Mouse (Mus musculus) layer of hippocampus, adult 18-20 months (tissue): ENCODE results near the gene 4930438A08Rik. TPM values are rescaled to one million over a fixed set of nuclear protein-coding genes. Genes with fewer than 3 reads are reported as not detected.
"Not testable (repeated sequence)": the region's sequence is repeated elsewhere in the genome, so short reads cannot be mapped to it uniquely, and the experiment has no call there.

Experiments
- DNase-seq, 2 experiments: peaks; one replicate each; pipeline ENCODE4 v3.0.0; 2022; ENCODE audit warnings: low spot score in 2 of 2
- total RNA-seq, 2 experiments: library from RNA; stranded (reverse); gene quantifications; 2 replicates each; pipeline ENCODE4 v1.2.3; 2021

4930438A08Rik gene
- total RNA-seq, 2 experiments from 2014 or later = not detected

DNA sequence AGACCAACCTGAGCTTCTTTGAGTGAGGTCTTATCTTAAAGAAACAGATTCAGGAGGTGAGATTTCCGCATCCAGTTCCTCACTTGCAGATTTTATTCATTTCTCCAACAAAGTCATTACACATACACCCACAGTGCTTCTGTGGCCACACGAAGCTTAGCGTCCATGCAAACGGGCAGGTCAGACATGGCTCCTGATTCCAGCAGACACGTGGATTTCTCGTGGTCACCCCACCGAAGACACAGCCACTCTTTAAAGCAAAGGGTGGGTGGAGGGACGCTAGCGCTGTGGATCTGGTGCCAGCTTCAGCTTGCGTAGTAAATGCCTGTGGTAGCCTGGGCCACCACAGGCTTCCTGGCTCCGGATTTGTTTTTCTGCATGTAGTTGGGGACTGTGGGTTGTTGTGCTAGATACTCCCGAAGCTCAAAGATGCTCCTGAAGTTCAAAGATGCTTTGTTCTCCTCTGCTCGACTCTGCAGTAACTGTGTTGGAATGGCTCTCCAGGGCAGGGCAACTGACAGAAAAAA, 7.4 kb downstream of the 4930438A08Rik start:
- no peak for DNase-seq

DNA sequence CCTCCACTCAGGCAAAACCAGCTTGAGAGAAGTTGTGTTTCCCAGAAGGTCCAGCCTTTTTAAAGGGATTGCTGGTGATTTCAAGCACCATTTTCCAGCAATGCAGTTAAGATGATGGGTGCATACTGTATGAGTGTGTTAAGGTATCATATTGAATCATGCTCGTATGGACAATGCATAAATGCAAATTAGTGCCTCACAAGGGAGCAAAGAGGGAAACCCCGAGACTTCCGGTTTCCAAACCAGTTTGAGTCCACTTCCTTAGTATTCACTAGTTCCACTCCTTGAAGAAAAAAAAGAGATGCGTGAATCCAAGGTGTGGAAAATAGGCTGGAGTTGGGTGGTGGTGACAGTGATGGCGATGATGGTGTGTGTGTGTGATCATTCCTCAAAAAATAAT, 7.9 kb downstream of the 4930438A08Rik start:
- no peak for DNase-seq

DNA sequence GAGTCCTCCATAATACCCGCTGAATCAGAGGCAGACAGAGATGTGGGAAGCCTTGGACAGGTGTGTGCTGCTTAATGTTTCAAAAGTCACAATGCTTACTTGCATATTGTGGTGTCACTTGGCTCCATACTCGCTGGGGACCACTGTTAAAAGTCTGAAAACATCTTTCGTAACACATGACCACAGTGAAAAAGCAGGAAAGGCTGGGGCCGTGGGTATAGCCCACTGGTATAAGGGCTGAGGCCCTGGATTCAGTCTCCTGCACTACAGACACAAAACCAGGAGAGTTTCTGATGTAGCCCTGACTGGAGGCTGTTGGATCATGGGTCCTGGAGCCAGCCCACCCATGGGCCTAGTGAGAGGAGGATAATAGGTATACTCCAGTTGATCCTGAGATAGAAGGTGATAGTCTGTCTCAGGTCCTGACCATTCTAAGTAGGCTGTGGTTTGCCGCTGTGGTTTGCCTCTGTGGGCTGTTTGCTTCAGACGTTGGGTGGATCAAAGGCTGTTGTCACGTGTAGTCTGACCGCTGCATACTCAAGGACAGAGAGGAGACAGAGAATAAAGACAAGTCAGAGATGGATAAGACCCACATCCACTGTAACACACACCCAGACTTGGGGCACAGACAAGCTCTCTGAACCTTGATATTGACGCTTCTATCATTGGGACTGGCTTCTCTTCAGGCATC, 15.5 kb downstream of the 4930438A08Rik start:
- DNase-seq = no peak

DNA sequence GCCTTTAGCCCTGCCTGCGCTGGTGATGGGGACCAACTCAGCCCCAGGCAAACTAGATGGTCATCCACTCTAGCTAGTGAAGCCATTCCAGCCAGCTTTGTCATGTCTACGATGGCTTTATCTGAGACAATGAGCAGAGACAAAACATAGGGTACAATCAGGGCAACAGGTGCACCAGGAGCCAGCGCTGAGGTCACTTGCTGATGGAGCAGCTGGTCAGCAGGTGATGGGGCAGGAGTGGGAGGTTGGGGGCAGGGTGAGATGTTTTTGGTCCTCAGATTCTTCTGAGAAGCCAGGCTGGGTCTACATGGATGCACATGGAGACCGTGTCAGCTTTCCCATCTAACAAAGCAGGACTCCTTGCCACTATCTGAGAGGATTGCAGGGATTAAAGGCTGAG, 16.2 kb downstream of the 4930438A08Rik start:
- no peak for DNase-seq

DNA sequence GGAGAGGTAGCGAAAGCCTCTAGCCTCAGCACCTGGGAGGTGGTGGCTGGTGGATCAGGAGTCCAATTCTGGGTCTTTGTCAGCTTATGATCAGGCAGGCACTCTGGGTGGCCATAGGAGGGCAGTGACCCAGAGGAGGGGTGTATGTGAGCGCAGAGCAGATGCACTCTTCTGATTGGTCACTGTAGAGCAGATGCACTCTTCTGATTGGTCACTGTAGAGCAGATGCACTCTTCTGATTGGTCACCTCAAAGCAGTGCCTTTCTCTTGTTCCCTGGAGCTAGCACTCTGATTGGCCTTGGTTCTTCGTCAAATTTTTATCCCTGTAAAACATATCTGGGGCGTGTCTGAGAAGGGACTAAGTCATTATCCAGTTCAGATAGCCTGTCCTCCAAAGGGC, 18.2 kb downstream of the 4930438A08Rik start:
- DNase-seq = no peak

DNA sequence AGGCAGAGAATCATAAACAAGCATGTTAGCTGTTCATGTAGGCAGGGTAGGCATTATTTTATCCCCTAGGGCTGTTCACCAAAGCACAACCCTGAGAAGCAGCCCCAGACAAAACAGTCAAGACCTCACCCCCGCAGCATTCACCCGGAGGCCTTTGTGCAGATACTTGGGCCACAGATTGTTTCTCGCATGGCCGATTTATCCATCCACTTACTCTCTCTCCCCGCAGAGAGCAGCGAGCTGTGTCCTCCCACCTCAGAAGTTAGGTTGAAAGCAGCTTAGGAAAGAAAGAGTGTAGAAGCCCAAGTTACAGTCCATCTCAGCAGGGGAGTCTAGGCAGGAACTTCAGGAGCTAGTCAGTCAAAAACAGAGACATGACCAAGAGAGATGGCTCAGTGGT, 22.8 kb downstream of the 4930438A08Rik start:
- no peak for DNase-seq

DNA sequence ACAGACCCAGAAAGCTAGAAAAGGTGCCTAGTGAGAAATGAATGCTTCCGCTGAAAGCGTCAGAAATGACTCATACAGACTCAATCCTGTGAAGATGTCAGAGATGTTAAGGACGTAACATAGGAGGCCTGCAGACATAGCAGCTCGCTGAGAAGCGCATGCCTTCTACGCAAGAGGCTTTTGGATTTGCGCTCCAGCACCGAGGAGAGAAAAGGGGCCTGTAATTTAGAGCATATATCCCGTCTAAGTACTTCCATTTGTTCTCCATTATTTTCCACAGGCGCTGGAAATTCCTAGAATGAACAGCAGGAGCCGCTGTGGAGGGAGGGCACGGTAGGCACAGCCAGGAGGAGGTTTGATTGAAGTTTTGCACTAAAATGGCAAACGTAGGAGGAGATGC, 26.5 kb downstream of the 4930438A08Rik start:
- peak; percentile 66 to 84 for DNase-seq

DNA sequence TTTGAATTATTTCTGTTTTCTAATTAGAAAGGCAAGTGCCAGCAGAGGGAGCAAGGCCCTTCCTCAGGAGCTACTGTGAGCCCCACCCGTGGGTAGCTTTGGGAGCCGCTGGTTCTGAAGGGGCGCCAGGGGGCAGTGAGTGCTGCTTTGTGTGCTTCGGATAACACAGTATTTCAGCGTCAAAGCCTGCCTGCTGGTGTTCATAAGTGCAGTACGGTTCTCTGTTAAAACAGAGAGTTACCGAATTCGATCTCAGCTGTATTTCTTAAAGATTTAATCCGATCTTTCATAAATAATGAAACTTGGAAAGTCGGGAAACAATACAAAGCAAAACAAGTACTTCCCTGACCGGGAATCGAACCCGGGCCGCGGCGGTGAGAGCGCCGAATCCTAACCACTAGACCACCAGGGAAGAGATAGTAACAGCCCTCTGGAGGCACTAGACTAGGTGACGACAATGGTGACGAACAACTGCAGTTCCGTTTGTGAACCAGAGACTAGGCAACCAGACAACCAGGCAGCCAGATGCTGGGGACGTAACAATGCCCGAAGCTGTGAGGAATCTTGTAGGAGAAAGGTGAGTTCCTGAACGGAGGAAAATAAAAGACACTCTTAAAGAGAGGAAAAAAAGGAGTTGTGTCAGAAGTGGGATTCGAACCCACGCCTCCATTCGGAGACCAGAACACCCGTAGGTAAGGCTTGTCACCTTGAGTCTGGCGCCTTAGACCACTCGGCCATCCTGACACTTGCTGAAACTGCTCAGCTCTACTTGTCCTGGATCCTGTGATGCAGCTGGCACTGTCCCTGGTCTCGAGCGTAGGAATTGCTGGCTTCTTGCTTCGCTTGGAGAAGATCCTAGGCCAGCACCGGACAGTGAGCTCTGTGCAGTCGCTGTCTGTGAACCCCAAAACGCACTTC, 27.5 kb downstream of the 4930438A08Rik start:
- peak; percentile 98 to 100 for DNase-seq

DNA sequence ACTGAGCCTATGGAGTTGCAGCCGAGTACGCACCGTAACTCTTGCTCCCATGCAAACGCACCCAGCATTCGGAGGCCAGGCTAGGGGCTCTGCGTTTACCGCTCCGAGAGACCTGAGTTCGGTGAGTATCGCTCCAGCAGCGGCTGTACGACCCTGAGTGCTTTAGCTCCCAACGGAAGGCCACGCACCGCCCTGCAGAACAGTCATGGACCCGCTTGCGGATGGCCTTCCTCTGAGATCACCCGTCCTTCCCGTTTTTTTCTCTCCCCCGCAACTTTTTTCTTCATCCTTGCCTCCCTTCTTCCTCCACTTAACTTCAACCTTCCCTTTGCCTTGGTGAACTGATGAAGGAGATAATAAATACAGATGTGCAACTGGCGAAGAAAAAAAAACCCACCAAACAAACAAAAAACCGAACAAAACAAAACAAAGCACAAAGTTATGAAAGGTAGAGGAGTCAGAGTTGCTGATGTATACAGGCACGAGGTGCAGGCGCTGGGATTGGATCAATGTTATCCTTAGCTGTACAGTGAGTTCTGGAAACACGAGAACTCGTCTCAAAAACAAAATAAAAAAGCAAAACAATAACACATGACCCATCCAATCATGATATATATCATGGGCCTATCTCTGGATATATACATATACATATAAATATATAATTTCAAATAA, 28.3 kb downstream of the 4930438A08Rik start:
- no peak for DNase-seq

DNA sequence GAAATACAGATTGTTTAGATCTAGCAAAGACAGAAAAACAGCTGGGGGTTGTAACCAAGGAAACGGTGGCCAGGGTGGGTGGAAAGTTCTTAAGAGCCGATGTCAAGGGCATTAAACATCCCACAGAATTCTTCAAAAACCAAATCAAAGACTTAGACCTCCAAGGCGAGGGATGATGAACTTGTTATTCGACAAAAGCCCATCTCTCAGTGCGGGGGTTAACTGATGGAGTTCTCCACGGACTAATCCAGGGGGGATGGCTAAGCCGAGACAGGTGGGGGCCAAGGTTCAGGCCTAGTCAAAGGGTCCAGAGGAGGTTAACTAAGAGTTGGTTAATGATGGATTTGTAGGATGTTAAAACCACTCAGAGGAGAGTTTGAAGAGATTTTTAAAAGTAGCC, 29.0 kb downstream of the 4930438A08Rik start:
- DNase-seq = no peak

DNA sequence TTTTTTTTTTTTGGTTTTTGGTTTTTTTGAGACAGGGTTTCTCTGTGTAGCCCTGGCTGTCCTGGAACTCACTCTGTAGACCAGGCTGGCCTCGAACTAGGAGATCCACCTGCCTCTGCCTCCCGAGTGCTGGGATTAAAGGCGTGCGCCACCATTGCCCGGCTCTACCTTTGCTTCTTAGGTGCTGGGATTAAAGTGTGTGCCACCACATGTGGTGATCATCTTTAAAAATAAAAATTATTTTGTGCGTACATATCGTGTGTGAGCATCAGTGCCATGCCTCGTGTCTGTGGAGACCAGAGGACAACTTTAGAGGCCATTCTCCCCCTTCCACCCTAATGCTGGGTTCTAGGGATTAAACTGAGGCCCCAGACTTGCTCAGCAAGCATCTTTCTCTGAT, 30.7 kb downstream of the 4930438A08Rik start:
- DNase-seq = not testable (repeated sequence)

DNA sequence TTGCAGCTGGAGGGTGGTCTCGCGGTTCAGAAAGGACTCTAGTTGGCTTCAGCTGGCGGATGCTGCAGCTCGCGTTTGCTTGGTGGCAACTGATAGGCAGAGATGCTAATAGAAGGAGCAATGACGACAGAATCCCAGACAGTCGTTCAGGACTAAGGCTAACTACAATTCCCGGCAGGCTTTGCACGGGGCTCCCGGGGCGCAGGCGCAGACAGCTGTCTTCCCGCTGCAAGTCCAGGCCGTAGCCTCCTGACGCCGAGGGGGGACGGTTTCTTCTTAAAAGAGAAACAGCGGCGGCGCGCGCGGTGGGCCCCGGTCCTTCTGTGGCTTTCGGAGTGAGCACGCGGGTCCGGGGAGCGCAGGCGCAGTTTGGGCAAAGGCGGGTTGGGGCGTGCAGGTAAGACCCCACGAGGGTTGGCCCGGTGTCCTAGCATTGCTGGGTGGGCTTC, 32.3 kb downstream of the 4930438A08Rik start, which contains the start of gene Zfp692:
Gene Zfp692, plus strand, starts transcription at position 210 of the 449 bp plus-strand sequence.
- peak; percentile 96 to 98 for DNase-seq

DNA sequence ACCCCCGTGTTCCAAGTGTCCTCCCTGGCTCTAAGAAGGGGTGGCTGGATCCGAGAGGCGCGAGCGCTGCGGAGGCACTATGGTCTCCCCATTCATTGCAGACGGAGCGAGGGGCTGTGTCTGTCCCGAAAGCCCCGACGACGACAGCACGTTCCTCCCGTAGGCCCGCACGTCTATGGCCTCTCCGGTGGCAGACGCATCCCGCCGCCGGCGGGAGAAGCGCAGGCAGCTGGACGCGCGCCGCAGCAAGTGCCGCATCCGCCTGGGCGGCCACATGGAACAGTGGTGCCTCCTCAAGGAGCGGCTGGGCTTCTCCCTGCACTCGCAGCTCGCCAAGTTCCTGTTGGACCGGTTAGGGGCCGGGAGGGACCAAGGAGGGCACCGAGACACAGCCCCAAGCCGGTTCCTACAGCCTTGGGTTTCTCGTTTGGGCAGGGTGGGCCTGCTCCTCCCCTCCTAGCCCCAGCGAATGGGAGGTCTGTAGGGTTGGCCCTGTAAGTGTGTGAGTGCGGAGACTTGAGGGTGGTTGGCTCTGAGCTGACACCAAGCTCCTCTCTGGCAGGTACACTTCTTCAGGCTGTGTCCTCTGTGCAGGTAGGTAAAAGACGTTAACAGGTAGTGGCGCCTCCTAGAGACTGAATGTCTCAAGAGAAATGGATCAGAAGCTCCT, 32.9 kb downstream of the 4930438A08Rik start:
- DNase-seq = peak; percentile 37 to 39

DNA sequence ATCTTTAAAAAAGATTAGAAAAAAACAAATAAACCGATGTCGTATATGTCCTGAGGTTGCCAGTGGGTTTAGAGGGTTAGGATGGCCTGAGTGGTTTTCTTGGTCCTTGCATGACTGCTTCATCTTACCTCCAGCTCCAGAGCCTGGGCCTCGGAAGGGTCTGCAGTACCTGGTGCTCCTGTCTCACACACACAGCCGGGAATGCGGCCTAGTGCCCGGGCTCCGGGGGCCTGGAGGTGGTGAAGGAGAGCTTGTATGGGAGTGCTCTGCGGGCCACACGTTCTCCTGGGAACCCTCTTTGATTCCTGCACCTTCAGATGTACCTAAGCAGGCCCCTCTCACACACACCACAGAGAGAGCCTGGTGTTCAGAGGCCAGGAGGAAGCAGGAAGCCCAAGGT, 34.1 kb downstream of the 4930438A08Rik start:
- DNase-seq = no peak

DNA sequence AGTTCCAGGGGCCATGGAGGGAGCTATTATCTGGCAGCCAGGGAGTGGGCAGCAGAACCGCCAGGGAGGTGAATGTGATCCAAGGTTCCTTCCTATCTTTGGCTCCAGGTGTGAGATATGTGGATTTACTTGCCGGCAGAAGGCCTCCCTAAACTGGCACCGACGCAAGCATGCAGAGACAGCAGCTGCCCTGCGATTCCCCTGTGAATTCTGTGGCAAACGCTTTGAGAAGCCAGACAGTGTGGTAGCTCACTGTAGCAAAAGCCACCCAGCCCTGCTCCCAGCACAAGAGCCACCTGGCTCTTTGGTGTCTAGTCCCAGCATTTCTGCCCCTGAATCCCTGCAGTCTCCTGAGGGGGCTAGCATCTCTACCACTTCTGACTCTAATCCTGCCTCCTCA, 39.5 kb downstream of the 4930438A08Rik start:
- DNase-seq = peak; percentile 22 to 31

DNA sequence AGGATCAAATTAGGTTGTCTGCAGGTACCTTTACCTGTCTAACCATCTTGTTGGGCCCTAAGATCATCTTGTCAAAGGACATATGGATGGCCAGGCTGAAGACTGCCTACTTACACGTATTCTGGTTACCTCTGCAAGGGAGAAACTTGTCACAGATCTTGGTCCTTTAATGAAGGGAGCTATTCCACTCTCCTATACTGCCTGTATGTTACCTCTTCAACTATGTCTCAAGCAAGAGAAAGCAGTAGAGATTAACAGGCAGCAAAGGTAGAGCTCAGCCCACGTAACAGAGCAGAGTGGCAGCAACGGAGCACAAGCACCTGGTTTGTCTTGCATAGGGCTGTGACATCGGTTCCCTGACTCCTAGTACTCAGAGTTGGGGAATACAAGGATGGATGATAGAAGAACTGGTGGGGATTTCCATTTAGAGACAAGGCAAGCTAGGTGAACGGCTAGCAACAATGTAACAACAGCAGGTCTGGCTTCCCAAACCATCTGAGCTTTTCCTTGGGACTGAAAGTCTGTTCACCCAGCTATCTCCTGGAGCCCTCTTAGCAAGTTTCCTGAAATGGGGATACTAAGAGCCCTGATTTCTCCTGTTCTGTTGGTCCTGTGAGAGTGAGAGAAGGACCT, 41.1 kb downstream of the 4930438A08Rik start:
- DNase-seq = no peak

DNA sequence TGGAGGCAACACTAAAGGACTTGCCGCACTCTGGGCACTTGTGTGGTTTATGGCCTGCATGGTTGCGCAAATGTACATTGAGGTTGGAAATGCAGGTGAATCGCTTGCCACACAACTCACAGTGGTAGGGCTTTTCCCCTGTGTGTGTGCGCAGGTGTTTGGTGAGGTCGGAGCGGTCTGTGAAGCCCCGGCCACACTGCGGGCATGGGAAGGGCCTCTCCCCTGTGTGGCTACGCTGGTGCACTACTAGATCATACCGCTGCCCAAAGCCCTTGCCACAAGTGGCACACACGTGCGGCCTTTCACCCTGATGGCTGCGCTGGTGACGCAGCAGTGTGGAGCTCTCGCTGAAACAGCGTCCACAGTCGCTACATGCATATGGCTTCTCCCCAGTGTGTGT, 41.7 kb downstream of the 4930438A08Rik start:
- no peak for DNase-seq

DNA sequence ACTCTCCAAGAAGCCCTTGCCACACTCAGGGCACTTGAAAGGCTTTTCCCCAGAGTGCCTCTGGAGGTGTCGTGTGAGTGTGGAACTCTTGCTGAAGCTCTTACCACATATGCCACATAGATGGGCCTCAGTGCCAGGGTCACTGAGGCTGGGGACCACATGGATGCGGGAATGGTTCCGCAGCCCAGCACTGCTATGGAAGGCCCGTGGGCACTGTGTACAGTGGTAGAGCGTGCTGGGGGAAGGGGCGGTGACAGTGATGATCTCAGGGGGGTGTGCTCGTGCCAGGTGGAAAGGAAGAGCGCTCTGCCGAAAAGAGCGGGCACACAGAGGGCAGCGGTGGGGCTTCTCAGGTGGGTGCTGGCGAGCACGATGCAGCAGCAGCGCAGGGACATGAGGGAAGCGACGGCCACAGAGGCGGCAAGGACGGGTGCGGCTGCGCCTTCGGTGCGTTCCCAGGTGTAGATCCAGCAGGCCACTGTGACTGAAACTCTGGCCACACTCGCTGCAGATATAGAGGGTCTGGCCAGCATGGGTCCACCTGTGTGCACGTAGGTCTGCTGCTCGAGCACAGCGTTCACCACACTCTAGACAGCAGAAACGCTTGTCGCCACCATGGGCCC, 42.3 kb downstream of the 4930438A08Rik start:
- DNase-seq = no peak

DNA sequence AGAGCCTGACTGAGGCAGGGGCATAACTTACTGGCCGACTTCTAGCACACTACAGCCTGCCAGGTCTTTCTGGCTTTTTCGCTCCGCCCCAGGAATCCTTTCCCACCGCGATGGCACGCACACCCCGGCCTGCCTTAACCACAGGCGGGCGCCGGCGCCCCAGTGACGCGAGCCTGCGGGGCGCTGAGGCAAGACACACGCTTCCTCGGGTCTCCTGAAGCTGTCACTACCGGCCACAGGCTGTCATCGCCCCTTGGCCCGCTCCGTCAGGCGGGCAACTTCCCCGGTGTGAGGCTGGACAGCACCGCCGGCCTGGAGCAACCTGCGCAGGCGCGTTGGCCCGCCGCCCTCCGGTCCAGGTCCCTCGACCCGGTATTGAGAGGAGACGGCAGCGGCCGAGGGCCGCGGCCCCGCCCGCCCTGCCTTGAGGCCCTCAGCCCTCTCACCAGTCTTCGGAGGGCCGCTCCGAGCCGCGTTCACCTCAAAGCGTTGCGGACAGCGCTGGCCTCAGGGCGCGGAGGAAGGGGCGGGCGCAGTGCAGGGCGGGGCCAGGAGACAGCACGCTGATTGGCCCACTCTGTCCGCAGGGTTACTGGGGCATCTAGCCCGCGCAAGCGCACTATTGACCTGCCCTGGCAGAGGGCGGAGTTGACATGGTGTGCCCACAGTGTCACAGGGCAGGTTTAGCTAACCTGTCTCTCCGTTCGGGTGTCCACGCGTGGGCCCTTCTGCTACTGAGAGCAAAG, 48.4 kb downstream of the 4930438A08Rik start:
- peak; percentile 95 to 97 for DNase-seq
